In genomic region chr19:7113574-7113973, GRCm38 (mm10) we compare ENCODE assay signal across 10 mouse cellular contexts. TPM values are rescaled to one million over a fixed set of nuclear protein-coding genes. Genes with fewer than 3 reads are reported as not detected.
A peak's percentile ranks its signal among the peaks of the same experiment; 100 is the strongest.
DNase-seq lines count a peak whose midpoint lies in the region; ATAC-seq lines count a peak whose summit lies in the region.
"Had no signal": no experiment of that assay in that cellular context is flagged by ENCODE, and none has a peak within 500 bp of the region (broad histone marks: within the 10 kb centered on the region; RNA-seq: fewer than 3 reads in every experiment).

No protein-coding gene starts in this region.

- no peaks in the 10 kb centered on the region for H3K36me3 ChIP-seq in liver, embryonic 11.5 days (ENCODE audit: control insufficient read depth, insufficient read depth, low read length)
- H3K36me3 ChIP-seq in liver, embryonic 12.5 days = no peaks in the 10 kb centered on the region
- H3K36me3 ChIP-seq in forebrain, embryonic 10.5 days (replicated peaks) = no peaks in the 10 kb centered on the region
- no peaks in the 10 kb centered on the region for H3K36me3 ChIP-seq in hindbrain, embryonic 16.5 days (ENCODE audit: control insufficient read depth, insufficient read depth, low read length)
- H3K36me3 ChIP-seq in neural tube, embryonic 14.5 days (ENCODE audit: control insufficient read depth, insufficient read depth, low read length) = no peaks in the 10 kb centered on the region

- no peaks in the 10 kb centered on the region for H3K9me3 ChIP-seq in liver, embryonic 11.5 days (ENCODE audit: control insufficient read depth, low read length)
- no peaks in the 10 kb centered on the region for H3K9me3 ChIP-seq in liver, embryonic 12.5 days (replicated peaks)
- H3K9me3 ChIP-seq in forebrain, embryonic 10.5 days = no peaks in the 10 kb centered on the region
- no peaks in the 10 kb centered on the region for H3K9me3 ChIP-seq in hindbrain, embryonic 16.5 days (ENCODE audit: control insufficient read depth, low read length)
- no peaks in the 10 kb centered on the region for H3K9me3 ChIP-seq in neural tube, embryonic 14.5 days (ENCODE audit: control insufficient read depth, low read length)

- H3K9ac ChIP-seq in liver, embryonic 11.5 days (ENCODE audit: low read depth, low read length) = peak overlapping the region; percentile 35
- H3K9ac ChIP-seq in liver, embryonic 12.5 days = no peak overlapping the region
- no peak overlapping the region for H3K9ac ChIP-seq in hindbrain, embryonic 16.5 days (ENCODE audit: low read depth, low read length)
- no peak overlapping the region for H3K9ac ChIP-seq in neural tube, embryonic 14.5 days (replicated peaks; ENCODE audit: low read depth, low read length)

- no peak for DNase-seq in liver, embryonic 11.5 days (ENCODE audit: low spot score)
- DNase-seq in forebrain, embryonic 10.5 days (ENCODE audit: extremely low spot score, low spot score) = no peak
- no peak for DNase-seq in left cerebral cortex, adult 9 months (ENCODE audit: low spot score in 2 of 2)
- DNase-seq in embryo, embryonic 10.5 days (ENCODE audit: low spot score) = no peak
- DNase-seq: spleen, adult 18-20 months had no signal

- no peaks in the 10 kb centered on the region; the same call in 1 of the 2 replicates for H3K27me3 ChIP-seq in liver, embryonic 11.5 days (replicated peaks; ENCODE audit: control insufficient read depth, insufficient read depth, low read length)
- 0 out of 2 replicates have a peak, but pooled peaks cover 4% of the 10 kb centered on the region for H3K27me3 ChIP-seq in liver, embryonic 12.5 days (replicated peaks)
- peaks cover 90% of the 10 kb centered on the region for H3K27me3 ChIP-seq in forebrain, embryonic 10.5 days (ENCODE audit: poor library complexity, severe bottlenecking)
- H3K27me3 ChIP-seq in hindbrain, embryonic 16.5 days (replicated peaks; ENCODE audit: control insufficient read depth, insufficient read depth, low read length) = no peaks in the 10 kb centered on the region
- H3K27me3 ChIP-seq in neural tube, embryonic 14.5 days (ENCODE audit: control insufficient read depth, insufficient read depth, low read length) = no peaks in the 10 kb centered on the region

- H3K4me2 ChIP-seq in liver, embryonic 11.5 days = no peak overlapping the region
- no peak overlapping the region for H3K4me2 ChIP-seq in liver, embryonic 12.5 days
- no peak overlapping the region for H3K4me2 ChIP-seq in hindbrain, embryonic 16.5 days (ENCODE audit: low read length)
- no peak overlapping the region for H3K4me2 ChIP-seq in neural tube, embryonic 14.5 days (ENCODE audit: low read depth, low read length)

- H3K4me1 ChIP-seq in liver, embryonic 11.5 days (replicated peaks; ENCODE audit: control insufficient read depth, insufficient read depth, low read length) = peaks cover 48% of the 10 kb centered on the region
- H3K4me1 ChIP-seq in liver, embryonic 12.5 days = peaks cover 69% of the 10 kb centered on the region
- H3K4me1 ChIP-seq in forebrain, embryonic 10.5 days = peaks cover 96% of the 10 kb centered on the region
- peaks cover 29% of the 10 kb centered on the region for H3K4me1 ChIP-seq in hindbrain, embryonic 16.5 days (ENCODE audit: control insufficient read depth, insufficient read depth, low read depth, low read length)
- peaks cover 32% of the 10 kb centered on the region for H3K4me1 ChIP-seq in neural tube, embryonic 14.5 days (ENCODE audit: control insufficient read depth, insufficient read depth, low read length)

- no peak for ATAC-seq in liver, embryonic 11.5 days (replicated peaks; ENCODE audit: low FRiP score)
- ATAC-seq in liver, embryonic 12.5 days = no peak
- ATAC-seq in hindbrain, embryonic 16.5 days = no peak
- no peak for ATAC-seq in neural tube, embryonic 14.5 days (ENCODE audit: low read depth)
- no peak for ATAC-seq in erythroblast, adult 5-6 weeks (replicated peaks; ENCODE audit: low FRiP score, poor library complexity, severe bottlenecking)

- no peak overlapping the region for H3K4me3 ChIP-seq in liver, embryonic 11.5 days (ENCODE audit: low read depth, low read length)
- H3K4me3 ChIP-seq in liver, embryonic 12.5 days = no peak overlapping the region
- no peak overlapping the region for H3K4me3 ChIP-seq in forebrain, embryonic 10.5 days
- no peak overlapping the region for H3K4me3 ChIP-seq in hindbrain, embryonic 16.5 days (ENCODE audit: low read length)
- H3K4me3 ChIP-seq in neural tube, embryonic 14.5 days (ENCODE audit: low read depth, low read length) = no peak overlapping the region

- no peak overlapping the region for H3K27ac ChIP-seq in liver, embryonic 11.5 days (ENCODE audit: low read depth, low read length)
- no peak overlapping the region for H3K27ac ChIP-seq in liver, embryonic 12.5 days
- peak overlapping the region; percentile 79 for H3K27ac ChIP-seq in forebrain, embryonic 10.5 days
- H3K27ac ChIP-seq in hindbrain, embryonic 16.5 days (ENCODE audit: low read depth, low read length) = peak overlapping the region; percentile 30; the same call in 1 of the 2 replicates
- peak overlapping the region; percentile 40; the same call in 1 of the 2 replicates for H3K27ac ChIP-seq in neural tube, embryonic 14.5 days (ENCODE audit: low read depth, low read length)

- 55% methylated on average over 14 of the region's 14 CpGs for WGBS in liver, embryonic 11.5 days
- WGBS in liver, embryonic 12.5 days (ENCODE audit: insufficient replicate concordance) = 66% methylated on average over 14 of the region's 14 CpGs
- WGBS in forebrain, embryonic 10.5 days = 13% methylated on average over 14 of the region's 14 CpGs
- WGBS in hindbrain, embryonic 16.5 days = 11% methylated on average over 14 of the region's 14 CpGs
- WGBS in neural tube, embryonic 14.5 days = 11% methylated on average over 14 of the region's 14 CpGs

RNA-seq across cellular contexts. Expression of gene Flrt1, which starts 8.0 kb away (rescaled TPM):
- polyA plus RNA-seq in liver, embryonic 11.5 days (2014; fragmentation: Nextera tagmentation; extraction: Ambion mirVana) = 0.60 and 0.64 TPM in 2 replicates
- 0.23 TPM in 2 replicates for polyA plus RNA-seq in liver, embryonic 12.5 days (2016; fragmentation: Nextera tagmentation; extraction: Ambion mirVana)
- polyA plus RNA-seq in forebrain, embryonic 10.5 days (2016; fragmentation: Nextera tagmentation; extraction: Ambion mirVana) = 4.0 and 4.8 TPM in 2 replicates
- polyA plus RNA-seq in hindbrain, embryonic 16.5 days (2015; fragmentation: Nextera tagmentation; extraction: Ambion mirVana) = 8.8 and 11.3 TPM in 2 replicates
- polyA plus RNA-seq in neural tube, embryonic 14.5 days (2014; fragmentation: Nextera tagmentation; extraction: Ambion mirVana) = 11.0 and 13.3 TPM in 2 replicates
- total RNA-seq in erythroblast, adult 5-6 weeks (2015; ENCODE audit: low replicate concordance) = not detected in 2 replicates
- not detected in 2 replicates for total RNA-seq in erythroblast, adult 5-6 weeks (2017; ENCODE audit: low replicate concordance)

RNA-seq across cellular contexts. Expression of gene Macrod1, which starts 57.0 kb away (rescaled TPM):
- polyA plus RNA-seq in liver, embryonic 11.5 days (2014; fragmentation: Nextera tagmentation; extraction: Ambion mirVana) = 5.9 and 6.7 TPM in 2 replicates
- polyA plus RNA-seq in liver, embryonic 12.5 days (2016; fragmentation: Nextera tagmentation; extraction: Ambion mirVana) = 6.4 and 7.6 TPM in 2 replicates
- polyA plus RNA-seq in forebrain, embryonic 10.5 days (2016; fragmentation: Nextera tagmentation; extraction: Ambion mirVana) = 3.7 and 3.9 TPM in 2 replicates
- polyA plus RNA-seq in hindbrain, embryonic 16.5 days (2015; fragmentation: Nextera tagmentation; extraction: Ambion mirVana) = 6.3 and 7.1 TPM in 2 replicates
- polyA plus RNA-seq in neural tube, embryonic 14.5 days (2014; fragmentation: Nextera tagmentation; extraction: Ambion mirVana) = 4.7 and 5.6 TPM in 2 replicates
- 0.77 and 4.2 TPM in 2 replicates for total RNA-seq in erythroblast, adult 5-6 weeks (2015; ENCODE audit: low replicate concordance)
- 0.94 TPM in 1 of 2 replicates, not detected in the other for total RNA-seq in erythroblast, adult 5-6 weeks (2017; ENCODE audit: low replicate concordance)
- total RNA-seq: monocyte, adult 5-6 weeks had no signal

Comparison
In these comparisons a context has a peak if more than half of its experiments do, and no peak if none do; other contexts are left out.
1. H3K27ac ChIP-seq: peak in forebrain, embryonic 10.5 days (single experiment), hindbrain, embryonic 16.5 days (single experiment) and neural tube, embryonic 14.5 days (single experiment); none in liver, embryonic 11.5 days (single experiment) and liver, embryonic 12.5 days (single experiment).